Mouse (Mus musculus) myocyte (in vitro differentiated cells): ENCODE measurements at regions not wholly inside any gene's neighbourhood (a gene's known extent, or its start where the extent isn't known, plus 50 kb on each side); places are given as distances from the start of the nearest gene placed in this dataset.
A peak's percentile ranks its signal among the peaks of the same experiment; 100 is the strongest.

Experiments
- H3K27me3 ChIP-seq: one replicate; pipeline ENCODE4 v1.6.1; 2011; ENCODE audit not compliant: control insufficient read depth, insufficient read depth, insufficient read length
- H3K36me3 ChIP-seq: one replicate; pipeline ENCODE4 v1.6.1; 2011; ENCODE audit not compliant: control insufficient read depth, insufficient read depth
- H3K4me2 ChIP-seq: one replicate; pipeline ENCODE4 v1.6.1; 2011; ENCODE audit warnings: low read depth, control low read depth
- H3K4me3 ChIP-seq: one replicate; pipeline ENCODE4 v1.5.1; 2011; ENCODE audit warnings: mild to moderate bottlenecking, control low read depth, moderate library complexity
- H3K79me2 ChIP-seq: one replicate; pipeline ENCODE4 v1.6.1; 2011; ENCODE audit not compliant: control insufficient read depth, insufficient read depth
- H3ac ChIP-seq: one replicate; pipeline ENCODE4 v1.6.1; 2011; ENCODE audit not compliant: control insufficient read depth, insufficient read length
- CEBPB ChIP-seq: IDR thresholded peaks from 2 replicates; pipeline ENCODE4 v1.6.1; 2011; ENCODE audit warnings: mild to moderate bottlenecking, moderate library complexity; ENCODE audit not compliant: poor library complexity, insufficient read depth, severe bottlenecking
- E2F4 ChIP-seq: IDR thresholded peaks from one replicate; pipeline ENCODE4 v1.6.1; 2011; ENCODE audit warnings: mild to moderate bottlenecking, control low read depth, moderate library complexity; ENCODE audit not compliant: insufficient read depth
- MAX ChIP-seq: IDR thresholded peaks from one replicate; pipeline ENCODE4 v1.6.1; 2011; ENCODE audit warnings: low read depth, mild to moderate bottlenecking, control low read depth
- MYOD1 ChIP-seq, 3 experiments: IDR thresholded peaks; one replicate each; pipeline ENCODE4 v1.6.1; 2011; ENCODE audit warnings: control low read depth in 2 of 3, low read depth in 2 of 3, mild to moderate bottlenecking in 2 of 3, moderate library complexity in 1 of 3; ENCODE audit not compliant: insufficient read length in 2 of 3, control insufficient read depth in 1 of 3
- MYOG ChIP-seq, 3 experiments: IDR thresholded peaks; one replicate each; pipeline ENCODE4 v1.6.1; 2011; ENCODE audit warnings: control low read depth in 2 of 3, low read depth in 2 of 3, mild to moderate bottlenecking in 2 of 3; ENCODE audit not compliant: insufficient read length in 2 of 3, control insufficient read depth in 1 of 3, insufficient read depth in 1 of 3
- POLR2A ChIP-seq: IDR thresholded peaks from one replicate; pipeline ENCODE4 v1.6.1; 2011; ENCODE audit warnings: low read depth, mild to moderate bottlenecking, control low read depth, moderate library complexity; ENCODE audit not compliant: insufficient read length
- POLR2AphosphoS2 ChIP-seq: IDR thresholded peaks from one replicate; pipeline ENCODE4 v1.6.1; 2011; ENCODE audit warnings: low read depth, control low read depth; ENCODE audit not compliant: insufficient read length
- REST ChIP-seq: IDR thresholded peaks from one replicate; pipeline ENCODE4 v1.6.1; 2011; ENCODE audit warnings: mild to moderate bottlenecking, control low read depth, moderate library complexity; ENCODE audit not compliant: insufficient read depth, insufficient read length
- SRF ChIP-seq: IDR thresholded peaks from one replicate; pipeline ENCODE4 v1.6.1; 2011; ENCODE audit warnings: low read depth; ENCODE audit not compliant: control insufficient read depth, insufficient read length
- TCF12 ChIP-seq: IDR thresholded peaks from one replicate; pipeline ENCODE4 v1.6.1; 2011; ENCODE audit warnings: mild to moderate bottlenecking, control low read depth; ENCODE audit not compliant: poor library complexity, insufficient read depth, severe bottlenecking
- TCF3 ChIP-seq: IDR thresholded peaks from one replicate; pipeline ENCODE4 v1.6.1; 2011; ENCODE audit warnings: low read depth, control low read depth; ENCODE audit not compliant: insufficient read length
- USF1 ChIP-seq: IDR thresholded peaks from one replicate; pipeline ENCODE4 v1.6.1; 2011; ENCODE audit warnings: low read depth, mild to moderate bottlenecking, control low read depth, moderate library complexity

GRCm38 (mm10) chr13:44650052-44650451 is 79.2 kb upstream of the Jarid2 start:
- H3ac ChIP-seq = no peak overlapping the region
- TF ChIP-seq CEBPB (no peak), SRF (no peak), E2F4 (no peak), MYOG (IDR thresholded peaks at IDR 0.05; ENCODE audit: control insufficient read depth in 1 of 3, insufficient read depth in 1 of 3, insufficient read length in 2 of 3, low read depth in 2 of 3) (no peak), MYOD1 (IDR thresholded peaks at IDR 0.05; ENCODE audit: control insufficient read depth in 1 of 3, insufficient read length in 2 of 3, low read depth in 2 of 3) (no peak), TCF12 (no peak), TCF3 (no peak), USF1 (no peak), POLR2A (no peak), REST (no peak), POLR2AphosphoS2 (no peak), MAX (no peak)
- no peaks in the 10 kb centered on the region for H3K79me2 ChIP-seq
- no peaks in the 10 kb centered on the region for H3K27me3 ChIP-seq
- no peak overlapping the region for H3K4me2 ChIP-seq
- no peaks in the 10 kb centered on the region for H3K36me3 ChIP-seq
- no peak overlapping the region for H3K4me3 ChIP-seq

GRCm38 (mm10) chr13:44651259-44652238 is 77.7 kb upstream of the Jarid2 start:
- Histone ChIP-seq H3K36me3 (no peaks in the 10 kb centered on the region), H3K27me3 (no peaks in the 10 kb centered on the region), H3K4me2 (no peak overlapping the region), H3K79me2 (no peaks in the 10 kb centered on the region), H3ac (no peak overlapping the region), H3K4me3 (no peak overlapping the region)
- TF ChIP-seq MAX (no peak), E2F4 (no peak), MYOD1 (IDR thresholded peaks at IDR 0.05; ENCODE audit: control insufficient read depth in 1 of 3, insufficient read length in 2 of 3, low read depth in 2 of 3) (no peak), REST (no peak), POLR2A (no peak), POLR2AphosphoS2 (no peak), MYOG (IDR thresholded peaks at IDR 0.05; ENCODE audit: control insufficient read depth in 1 of 3, insufficient read depth in 1 of 3, insufficient read length in 2 of 3, low read depth in 2 of 3) (no peak), TCF3 (no peak), SRF (no peak), CEBPB (no peak), TCF12 (no peak), USF1 (no peak)

GRCm38 (mm10) chr13:44657905-44658414 is 71.3 kb upstream of the Jarid2 start:
- TF ChIP-seq SRF (no peak), USF1 (no peak), CEBPB (no peak), E2F4 (no peak), MYOD1 (IDR thresholded peaks at IDR 0.05; ENCODE audit: control insufficient read depth in 1 of 3, insufficient read length in 2 of 3, low read depth in 2 of 3) (no peak), MAX (no peak)
- Histone ChIP-seq H3ac (no peak overlapping the region), H3K27me3 (no peaks in the 10 kb centered on the region), H3K4me2 (no peak overlapping the region), H3K79me2 (no peaks in the 10 kb centered on the region), H3K4me3 (no peak overlapping the region), H3K36me3 (no peaks in the 10 kb centered on the region)

GRCm38 (mm10) chr13:44659861-44660260 is 69.4 kb upstream of the Jarid2 start:
- TF ChIP-seq USF1 (no peak), SRF (no peak), MYOD1 (IDR thresholded peaks at IDR 0.05; ENCODE audit: control insufficient read depth in 1 of 3, insufficient read length in 2 of 3, low read depth in 2 of 3) (no peak), CEBPB (no peak), REST (no peak), MYOG (IDR thresholded peaks at IDR 0.05; ENCODE audit: control insufficient read depth in 1 of 3, insufficient read depth in 1 of 3, insufficient read length in 2 of 3, low read depth in 2 of 3) (no peak), POLR2AphosphoS2 (no peak), TCF3 (no peak), MAX (no peak), POLR2A (no peak)
- no peak overlapping the region for H3K4me3 ChIP-seq
- no peak overlapping the region for H3ac ChIP-seq
- peak overlapping the region; percentile 69 for H3K4me2 ChIP-seq
- no peaks in the 10 kb centered on the region for H3K79me2 ChIP-seq
- H3K36me3 ChIP-seq = no peaks in the 10 kb centered on the region
- no peaks in the 10 kb centered on the region for H3K27me3 ChIP-seq
